Mouse (Mus musculus) liver, embryonic 14.5 days (tissue): ENCODE results near the gene Gpr142. TPM values are rescaled to one million over a fixed set of nuclear protein-coding genes. Genes with fewer than 3 reads are reported as not detected.

ENCODE experiments used
- ATAC-seq: fragments of 200-750 bp; cut with Nextera tagmentation; 2 replicates; pipeline ENCODE4 v1.8.0; 2017; ENCODE audit warnings: moderate number of reproducible peaks, mild to moderate bottlenecking, moderate library complexity; ENCODE audit not compliant: insufficient read depth
- DNase-seq, 3 experiments: peaks; one replicate each; pipeline ENCODE4 v3.0.0-alpha.2; 2012 to 2013; ENCODE audit warnings: low read depth in 3 of 3, low spot score in 3 of 3
- H3K27ac ChIP-seq: fragments of 300-500 bp; sonication (generic); 2 replicates; pipeline ENCODE4 v1.5.1; 2014; ENCODE audit warnings: moderate library complexity, mild to moderate bottlenecking, control low read depth, inconsistent platforms
- H3K27me3 ChIP-seq: fragments of 300-500 bp; sonication (generic); 2 replicates; pipeline ENCODE4 v1.6.1; 2014; ENCODE audit warnings: mild to moderate bottlenecking, low read length, moderate library complexity; ENCODE audit not compliant: control insufficient read depth, insufficient read depth
- H3K36me3 ChIP-seq: fragments of 300-500 bp; sonication (generic); replicated peaks from 2 replicates; pipeline ENCODE4 v1.6.1; 2014; ENCODE audit warnings: low read depth; ENCODE audit not compliant: control insufficient read depth, insufficient read depth
- H3K4me1 ChIP-seq, 2 experiments: fragments of 200-500 bp in 1 of 2; fragments of 300-500 bp in 1 of 2; sonication (generic) in 1 of 2; replicated peaks; 2 replicates each; pipeline ENCODE4 v1.6.1; 2012 to 2014; ENCODE audit warnings: antibody characterized with exemption in 1 of 2, inconsistent platforms in 1 of 2, low read length in 1 of 2; ENCODE audit not compliant: control insufficient read depth in 2 of 2, insufficient read depth in 2 of 2
- H3K4me2 ChIP-seq: fragments of 300-500 bp; sonication (generic); 2 replicates; pipeline ENCODE4 v1.6.1; 2014; ENCODE audit warnings: low read depth, mild to moderate bottlenecking, control low read depth, moderate library complexity
- H3K4me3 ChIP-seq, 2 experiments: fragments of 200-500 bp in 1 of 2; fragments of 300-500 bp in 1 of 2; sonication (generic) in 1 of 2; 2 replicates each; pipeline ENCODE4 v1.5.1; 2012 to 2014; ENCODE audit warnings: low read depth in 2 of 2, low read length in 2 of 2, mild to moderate bottlenecking in 2 of 2, control low read depth in 1 of 2, inconsistent platforms in 1 of 2, moderate library complexity in 1 of 2; ENCODE audit not compliant: insufficient read depth in 1 of 2
- H3K9ac ChIP-seq: fragments of 300-500 bp; sonication (generic); replicated peaks from 2 replicates; pipeline ENCODE4 v1.6.1; 2014; ENCODE audit warnings: mild to moderate bottlenecking, control low read depth, moderate library complexity
- H3K9me3 ChIP-seq: fragments of 300-500 bp; sonication (generic); 2 replicates; pipeline ENCODE4 v1.6.1; 2016; ENCODE audit warnings: low read length, mixed read lengths; ENCODE audit not compliant: control insufficient read depth
- CTCF ChIP-seq: IDR thresholded peaks from 2 replicates; pipeline ENCODE4 v1.5.1; 2016; ENCODE audit warnings: antibody characterized with exemption, low read depth, control low read depth
- EP300 ChIP-seq: IDR thresholded peaks from 2 replicates; pipeline ENCODE4 v1.6.1; 2016; ENCODE audit warnings: antibody characterized with exemption, low read depth
- WGBS: fragments of 180-500 bp; shearing (Covaris S2); extraction: QIAGEN DNeasy Blood & Tissue Kit; methylation state at CpG from one replicate; pipeline ENCODE4 v1.1.7; 2014; ENCODE audit not compliant: insufficient replicate concordance; 5-methylcytosine and 5-hydroxymethylcytosine counted together
- polyA plus RNA-seq, 2 experiments: library from polyadenylated mRNA; depleted of rRNA in 1 of 2; stranded (reverse) in 1 of 2; unstranded in 1 of 2; fragments of >200 nt; fragmentation: Nextera tagmentation in 1 of 2; extraction: Ambion mirVana in 1 of 2; gene quantifications; 2 replicates each; pipeline versions ENCODE4 v1.2.1 to v1.2.3; 2012 to 2014

The Gpr142 gene
- polyA plus RNA-seq, 2 experiments = not detected

DNA sequence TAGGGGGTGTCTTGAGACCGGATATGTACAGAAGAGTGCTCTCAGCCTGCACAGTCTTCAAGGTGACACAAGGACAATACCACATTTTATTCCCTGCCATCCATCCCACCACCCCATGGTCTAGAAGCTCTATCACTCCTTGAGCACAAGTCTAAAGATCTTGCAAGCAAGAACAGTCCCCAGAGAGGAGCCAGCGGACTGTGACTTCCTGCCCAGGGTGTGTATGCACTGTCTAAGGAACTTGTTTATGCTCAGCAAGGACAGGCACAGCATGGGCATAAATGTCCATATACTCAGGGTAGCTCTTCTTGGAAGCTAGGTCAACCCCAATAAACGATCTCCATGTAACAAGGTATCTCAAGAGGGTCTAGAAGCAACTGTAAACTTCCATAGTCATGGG, 743 bp upstream of the Gpr142 start:
- 50% methylated on average over 3 of the region's 3 CpGs for WGBS
- peaks cover 6% of the 10 kb centered on the region for H3K27me3 ChIP-seq
- no peak overlapping the region for H3K27ac ChIP-seq
- no peak overlapping the region for H3K9ac ChIP-seq
- TF ChIP-seq EP300 (no peak), CTCF (no peak)
- no peaks in the 10 kb centered on the region for H3K4me1 ChIP-seq
- DNase-seq (no peak), ATAC-seq (no peak)
- no peaks in the 10 kb centered on the region for H3K36me3 ChIP-seq
- H3K4me3 ChIP-seq = no peak overlapping the region
- H3K9me3 ChIP-seq = no peaks in the 10 kb centered on the region
- H3K4me2 ChIP-seq = no peak overlapping the region

DNA sequence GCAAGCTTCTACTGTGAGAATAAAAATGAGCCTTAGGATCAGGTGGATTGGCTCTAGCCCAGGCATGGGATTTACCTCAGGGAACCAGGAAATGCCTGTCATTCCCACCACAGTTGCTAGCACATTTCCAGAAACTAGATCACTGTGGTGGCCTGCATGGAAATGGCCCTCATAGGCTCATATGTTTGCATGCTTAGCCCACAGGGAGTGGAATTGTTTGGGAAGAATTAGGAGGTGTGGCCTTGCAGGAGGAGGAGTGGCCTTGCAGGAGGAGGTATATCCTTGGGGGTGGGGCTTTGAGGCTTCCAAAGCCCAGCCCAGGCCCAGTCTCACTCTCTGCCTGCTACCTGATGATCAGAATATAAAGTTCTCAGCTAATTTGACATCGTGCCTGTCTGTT, 3.2 kb downstream of the Gpr142 start:
- H3K27me3 ChIP-seq = no peaks in the 10 kb centered on the region

DNA sequence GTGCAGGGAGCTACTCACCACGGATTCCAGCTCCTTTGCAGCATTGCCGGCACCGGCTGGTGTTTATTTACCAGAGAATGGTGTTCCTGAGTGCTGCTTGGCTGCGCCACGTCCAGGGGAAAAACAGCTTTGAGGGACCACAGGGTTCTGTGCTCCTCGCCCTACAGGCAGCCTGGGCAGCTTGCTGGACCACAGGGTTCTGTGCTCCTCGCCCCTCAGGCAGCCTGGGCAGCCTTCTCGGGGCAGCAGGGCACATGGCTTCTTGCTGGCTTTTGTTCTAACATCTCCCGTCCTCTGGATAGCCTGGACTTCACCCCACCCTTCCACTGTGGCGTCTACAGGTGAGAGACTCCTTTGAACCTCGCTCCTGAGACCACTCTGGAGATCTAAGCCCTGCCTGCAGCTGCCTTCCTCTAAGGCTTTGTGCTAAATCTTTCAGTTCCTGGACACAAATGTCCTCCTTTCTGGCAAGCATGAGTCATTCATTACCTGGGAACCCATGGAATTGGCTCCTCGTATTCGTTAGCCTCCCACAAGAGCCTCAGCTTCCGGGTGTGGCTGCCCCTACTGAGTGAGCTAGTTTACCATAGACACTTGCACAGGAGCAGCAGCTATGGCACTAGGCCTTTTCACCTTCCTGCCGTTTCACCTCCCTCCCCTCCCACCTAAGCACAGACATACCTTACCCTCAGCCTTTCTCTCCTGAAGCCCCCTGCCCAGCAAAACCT, 4.0 kb downstream of the Gpr142 start:
- no peak for ATAC-seq
- H3K9me3 ChIP-seq = no peaks in the 10 kb centered on the region
- TF ChIP-seq EP300 = no peak
- TF ChIP-seq CTCF = no peak
- no peaks in the 10 kb centered on the region for H3K4me1 ChIP-seq
- no peaks in the 10 kb centered on the region for H3K27me3 ChIP-seq
- no peak overlapping the region for H3K4me2 ChIP-seq
- no peak overlapping the region for H3K4me3 ChIP-seq
- 55% methylated on average over 15 of the region's 15 CpGs for WGBS
- no peak overlapping the region for H3K9ac ChIP-seq
- no peak for DNase-seq
- no peaks in the 10 kb centered on the region for H3K36me3 ChIP-seq
- no peak overlapping the region for H3K27ac ChIP-seq

More for the DNA sequence above, 3.2 kb downstream of the Gpr142 start:
- no peak for DNase-seq
- no peak overlapping the region for H3K27ac ChIP-seq
- H3K4me1 ChIP-seq = no peaks in the 10 kb centered on the region
- H3K9ac ChIP-seq = no peak overlapping the region
- H3K36me3 ChIP-seq = no peaks in the 10 kb centered on the region
- no peak for ATAC-seq
- TF ChIP-seq CTCF (0 out of 2 replicates have a peak, but pooled peaks have one; percentile 0), EP300 (no peak)
- no peak overlapping the region for H3K4me2 ChIP-seq
- H3K4me3 ChIP-seq = no peak overlapping the region
- 74% methylated on average over 1 of the region's 1 CpGs for WGBS
- H3K9me3 ChIP-seq = no peaks in the 10 kb centered on the region

DNA sequence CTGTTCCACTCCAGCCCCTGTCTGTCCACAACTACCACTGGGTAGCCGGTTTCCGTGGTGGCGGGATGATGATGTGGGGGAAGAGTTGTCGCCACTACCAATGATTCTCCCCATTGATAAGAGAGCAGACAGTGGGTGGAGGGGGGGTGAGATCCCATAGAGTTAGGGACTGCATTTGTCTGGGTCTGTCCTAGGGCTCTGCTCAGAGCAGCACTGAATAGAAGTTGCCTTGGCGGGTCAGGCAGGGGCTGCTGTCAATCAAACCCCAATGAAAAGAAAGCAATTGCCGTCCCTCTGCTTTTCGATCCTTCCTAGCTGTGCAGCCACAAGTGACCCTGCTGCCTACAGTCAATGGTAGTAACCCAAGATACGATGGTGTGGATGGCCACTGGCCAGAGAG, 5.3 kb downstream of the Gpr142 start:
- H3K27ac ChIP-seq = no peak overlapping the region
- no peaks in the 10 kb centered on the region for H3K27me3 ChIP-seq
- no peak for ATAC-seq
- no peak overlapping the region for H3K4me3 ChIP-seq
- no peak overlapping the region for H3K9ac ChIP-seq
- no peak for DNase-seq
- 52% methylated on average over 8 of the region's 8 CpGs for WGBS
- no peaks in the 10 kb centered on the region for H3K9me3 ChIP-seq
- H3K4me2 ChIP-seq = no peak overlapping the region
- no peaks in the 10 kb centered on the region for H3K4me1 ChIP-seq
- no peaks in the 10 kb centered on the region for H3K36me3 ChIP-seq
- TF ChIP-seq CTCF (no peak), EP300 (no peak)

DNA sequence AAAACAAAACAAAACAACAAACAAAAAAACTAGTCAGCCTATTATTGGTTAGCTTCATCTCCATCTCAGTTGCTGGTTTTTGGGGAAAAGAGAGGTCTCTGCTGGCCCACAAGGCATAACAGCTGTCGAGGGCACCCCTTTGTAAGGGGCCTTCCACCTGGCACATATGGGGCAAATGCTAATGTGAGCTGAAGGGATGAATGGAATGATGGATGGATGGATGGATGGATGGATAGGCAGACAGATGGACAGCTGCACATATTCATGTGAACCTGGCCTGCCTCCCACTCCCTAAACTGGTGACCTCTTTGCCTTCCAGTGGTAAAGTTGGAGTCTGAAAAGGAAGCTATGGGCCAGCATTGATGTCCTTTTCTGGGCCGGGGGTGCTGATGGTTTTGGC, 8.3 kb downstream of the Gpr142 start:
- H3K9me3 ChIP-seq = no peaks in the 10 kb centered on the region
- DNase-seq (no peak), ATAC-seq (no peak)
- H3K9ac ChIP-seq = no peak overlapping the region
- H3K4me1 ChIP-seq = no peaks in the 10 kb centered on the region; a peak in 1 of 4 replicates
- H3K27ac ChIP-seq = no peak overlapping the region
- no peak overlapping the region for H3K4me2 ChIP-seq
- H3K36me3 ChIP-seq = no peaks in the 10 kb centered on the region
- no peak overlapping the region for H3K4me3 ChIP-seq
- TF ChIP-seq EP300 (no peak), CTCF (no peak)
- no peaks in the 10 kb centered on the region for H3K27me3 ChIP-seq
- WGBS = 43% methylated on average over 2 of the region's 2 CpGs
